Mouse (Mus musculus): ENCODE data around the gene Rtn4rl2.
"Not testable (repeated sequence)": the region's sequence is repeated elsewhere in the genome, so short reads cannot be mapped to it uniquely, and the experiment has no call there.

Gene Rtn4rl2

DNA sequence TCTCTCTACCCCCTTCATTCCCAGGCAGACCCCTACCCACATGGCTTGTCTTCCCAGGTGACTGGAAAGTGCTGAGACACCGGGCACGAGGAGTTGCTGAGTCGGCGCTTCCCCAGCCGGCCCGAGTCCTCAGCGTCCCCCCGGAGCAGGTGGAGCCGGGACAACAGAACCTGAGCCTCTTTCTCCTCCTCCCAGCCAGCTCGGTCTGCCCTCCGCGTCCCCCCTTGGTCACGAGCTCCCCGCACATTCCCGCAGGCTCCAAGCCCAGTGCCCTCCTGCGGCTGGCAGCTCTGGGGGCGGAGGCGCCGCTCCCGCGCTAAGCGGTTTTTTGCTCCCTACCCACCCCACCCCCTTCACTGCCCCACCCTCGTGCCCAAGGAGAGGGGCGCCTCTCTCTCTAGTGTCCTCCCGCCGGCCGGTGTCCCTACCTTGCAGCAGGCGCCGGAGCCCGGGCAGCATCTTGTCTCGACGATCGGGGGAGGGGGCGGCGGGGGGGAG is at the start of gene Rtn4rl2:
TSS of gene Rtn4rl2 (minus strand) at position 477 of the 498 bp plus-strand sequence.
- no peak for DNase-seq (ENCODE audit: low spot score in 2 of 2)

DNA sequence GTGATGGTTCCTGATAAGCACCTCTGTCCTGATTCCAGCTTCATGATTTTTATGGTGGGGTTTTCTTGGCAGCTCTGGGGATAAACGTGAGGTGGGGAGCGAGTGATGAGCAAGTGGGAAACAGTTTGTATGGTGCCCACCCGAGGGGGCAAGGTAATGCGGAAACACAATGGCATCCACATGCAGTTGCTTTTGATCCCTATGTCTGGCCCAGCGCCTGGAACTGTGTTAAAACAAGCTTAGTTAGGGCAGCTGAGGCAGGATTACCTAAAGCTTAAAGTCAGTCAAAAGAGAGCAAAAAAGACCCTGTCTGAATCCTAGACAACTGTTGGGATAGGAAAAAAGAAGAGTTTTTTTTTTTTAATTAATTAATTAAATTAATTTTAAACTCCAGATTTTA is 48.6 kb upstream of the Rtn4rl2 start:
- DNase-seq (ENCODE audit: low spot score in 2 of 2): no peak

DNA sequence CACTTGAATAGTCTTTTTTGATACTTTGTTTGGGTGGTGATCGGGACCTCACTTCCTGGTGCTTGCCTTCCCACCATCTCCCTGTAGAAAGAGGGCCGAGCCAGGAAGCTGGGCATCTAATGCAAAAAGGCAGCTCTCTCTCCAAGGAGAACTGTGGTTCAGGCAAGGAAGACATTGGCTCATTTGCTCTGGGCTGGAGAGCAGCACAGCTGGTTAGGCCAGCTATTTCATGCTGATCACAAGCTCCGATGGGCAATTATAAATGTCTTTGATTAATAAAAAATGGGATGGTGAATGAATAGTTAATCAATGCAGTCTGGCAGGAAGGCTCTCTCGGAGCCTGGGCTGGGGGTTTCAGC is 48.1 kb upstream of the Rtn4rl2 start:
- DNase-seq (ENCODE audit: low spot score in 2 of 2): no peak

DNA sequence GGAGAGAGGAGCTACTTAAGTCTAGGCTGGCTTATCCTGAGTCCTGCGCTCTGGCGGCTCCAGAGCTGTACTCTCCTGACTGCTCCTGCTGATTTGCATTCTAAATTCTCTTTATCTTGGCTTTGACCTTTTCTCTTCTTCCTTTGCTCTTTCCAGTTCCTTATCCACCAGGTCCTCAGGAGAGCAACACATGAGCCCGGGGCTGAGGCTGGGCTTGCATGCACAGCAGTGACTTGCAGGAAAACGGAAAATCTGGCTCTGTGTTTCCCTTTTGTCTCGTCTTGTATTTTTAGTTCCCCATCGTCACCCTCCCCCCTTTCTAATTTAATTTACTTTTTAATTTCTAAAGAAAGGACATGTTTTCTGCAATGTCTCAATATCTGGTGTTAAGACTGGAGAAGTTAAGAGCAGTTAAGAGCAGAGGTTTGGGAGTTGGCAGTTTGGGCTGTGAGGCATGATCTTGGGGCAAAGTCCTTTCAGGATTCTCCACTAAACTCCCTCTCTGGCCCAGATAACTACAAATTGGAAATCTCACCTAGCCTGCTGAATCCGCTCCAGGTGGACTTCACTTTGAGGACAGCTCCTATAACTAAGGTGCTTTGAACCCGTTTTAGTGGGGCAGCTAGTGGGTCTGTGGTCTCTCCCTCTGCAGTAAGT is 47.6 kb upstream of the Rtn4rl2 start:
- no peak for DNase-seq (ENCODE audit: low spot score in 2 of 2)

DNA sequence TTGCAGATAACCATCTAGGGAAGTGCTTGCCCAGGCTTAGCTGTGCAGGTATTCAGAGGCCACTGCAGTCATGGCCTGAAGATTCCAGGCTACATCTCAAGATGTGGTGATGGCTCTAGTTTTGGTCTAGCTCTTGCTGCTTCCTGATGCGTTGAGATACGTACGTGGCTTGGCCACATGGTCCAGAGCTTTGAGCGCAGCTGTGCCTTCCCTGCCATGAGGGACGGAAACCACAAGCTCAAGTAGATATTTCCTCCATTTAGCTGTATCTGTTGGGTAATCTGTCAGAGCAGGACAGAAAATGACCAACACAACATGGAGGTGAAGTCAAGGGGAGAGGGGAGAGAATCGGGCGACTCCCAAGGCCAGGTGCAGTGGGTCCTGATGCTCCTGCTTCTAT is 43.7 kb upstream of the Rtn4rl2 start:
- DNase-seq (ENCODE audit: low spot score in 2 of 2): no peak

DNA sequence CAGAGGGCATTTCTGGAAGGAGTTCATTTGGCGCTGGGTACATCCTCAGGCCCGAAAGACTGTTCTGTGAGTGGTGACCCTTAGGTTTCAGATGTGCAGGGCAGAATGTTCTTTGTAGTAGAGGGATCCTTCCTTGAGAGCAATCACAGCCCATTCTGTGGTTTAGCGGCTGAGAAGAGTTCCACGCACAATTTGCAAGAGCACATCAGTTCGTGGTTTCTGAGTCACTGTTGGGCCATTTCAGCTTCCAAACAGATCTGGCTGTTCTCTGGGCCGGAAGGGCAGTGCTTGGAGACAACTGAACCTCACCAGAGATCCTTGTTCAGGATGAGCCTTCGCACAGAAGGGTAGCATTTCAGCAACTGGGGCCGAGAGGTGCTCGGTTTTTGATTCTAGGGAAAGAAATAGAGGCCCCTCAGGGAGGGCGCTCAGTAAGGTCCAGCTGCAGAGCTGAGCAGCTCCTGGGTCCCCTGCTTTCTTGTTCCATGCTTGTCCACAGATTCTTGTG is 33.1 kb upstream of the Rtn4rl2 start:
- no peak for DNase-seq (ENCODE audit: low spot score in 2 of 2)

DNA sequence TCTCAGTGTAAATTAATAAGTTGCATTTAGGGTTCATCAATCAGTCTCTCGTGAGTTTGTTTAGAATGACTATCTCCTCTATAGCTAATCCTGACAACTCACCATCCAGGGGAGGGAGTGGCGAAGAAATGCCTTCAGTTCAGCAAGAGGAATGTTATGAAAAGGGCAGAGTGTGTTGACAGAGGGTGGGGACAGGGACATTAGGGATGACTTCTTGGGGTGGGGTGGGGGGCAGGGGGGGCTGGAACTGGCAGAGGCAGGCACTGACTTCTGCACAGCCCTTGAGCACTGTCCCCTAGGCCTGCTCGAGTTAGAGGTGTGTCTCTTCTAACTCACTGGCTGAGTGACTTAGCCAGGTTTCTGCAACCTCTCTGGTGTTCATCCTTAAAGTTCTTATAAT is 31.7 kb upstream of the Rtn4rl2 start:
- no peak for DNase-seq (ENCODE audit: low spot score in 2 of 2)

DNA sequence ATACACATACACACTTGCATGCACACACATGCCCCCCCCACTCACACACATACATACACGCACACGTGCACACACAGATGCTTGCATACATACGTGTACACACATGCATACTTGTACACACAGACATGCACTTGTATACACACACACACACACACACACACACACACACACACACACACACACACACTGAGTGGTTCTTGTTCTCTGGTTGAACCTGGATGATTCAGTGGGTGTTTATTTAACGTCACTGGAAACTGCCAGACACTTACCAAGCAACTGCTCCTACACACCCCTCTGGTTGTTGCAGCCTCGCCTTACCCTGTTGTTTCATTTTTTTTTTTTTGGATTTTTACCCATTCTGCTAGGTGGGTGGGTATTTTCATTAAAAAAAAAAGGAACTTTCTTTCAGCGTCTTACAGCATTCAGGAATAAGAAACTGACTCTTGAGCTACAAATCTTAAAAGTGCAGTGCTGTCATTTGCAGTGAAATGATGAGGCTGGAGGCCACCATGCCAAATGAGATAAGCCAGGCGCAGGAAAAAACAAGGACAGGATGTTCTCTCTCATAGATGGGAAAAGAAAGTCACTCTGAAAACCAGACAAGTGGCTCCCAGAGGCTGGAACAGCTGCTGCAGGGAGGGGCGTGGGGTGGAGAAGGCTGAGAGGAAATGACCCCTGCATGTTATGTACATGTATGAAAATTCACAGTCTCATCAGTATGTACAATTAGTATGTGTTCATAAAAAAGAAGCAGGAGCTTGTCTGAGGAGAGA is 30.2 kb upstream of the Rtn4rl2 start:
- no peak for DNase-seq (ENCODE audit: low spot score in 2 of 2)

DNA sequence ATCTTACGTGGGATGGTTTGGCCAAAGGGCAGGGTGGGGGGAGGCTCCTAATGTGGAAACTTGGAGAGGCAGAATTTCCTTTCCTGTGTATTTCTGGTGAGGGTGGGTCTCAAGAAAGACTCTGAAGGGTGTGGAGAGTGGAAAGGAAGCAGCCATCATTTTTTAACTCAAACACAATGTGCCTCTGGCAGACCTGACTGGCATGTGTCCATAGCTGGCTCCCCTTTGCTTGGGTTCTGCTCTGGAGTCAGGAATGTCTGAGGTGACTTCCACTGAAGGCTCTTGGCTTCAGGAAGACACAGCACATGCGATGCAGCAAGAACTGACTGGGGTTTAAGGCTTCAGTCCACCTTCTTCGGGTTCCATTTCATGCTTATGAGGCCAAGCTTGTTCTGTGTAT is 28.8 kb upstream of the Rtn4rl2 start:
- no peak for DNase-seq (ENCODE audit: low spot score in 2 of 2)

DNA sequence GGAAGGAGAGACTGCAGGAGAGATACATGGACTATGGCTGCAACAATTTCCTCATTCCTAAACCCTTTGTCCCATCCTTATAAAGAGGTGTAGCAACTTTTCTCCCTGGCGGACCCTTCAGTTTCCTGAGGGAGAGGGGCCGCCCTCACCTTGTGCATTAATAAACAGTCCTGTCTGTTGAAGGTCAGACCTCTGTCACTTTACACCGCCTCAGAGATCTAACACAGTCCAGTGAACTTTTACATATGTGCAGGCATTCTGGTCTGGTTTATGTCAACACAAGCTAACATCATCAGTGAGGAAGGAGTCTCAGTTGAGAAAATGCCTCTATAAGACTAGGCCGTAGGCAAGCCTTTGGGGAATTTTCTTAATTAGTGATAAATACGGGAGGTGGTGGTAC is 27.4 kb upstream of the Rtn4rl2 start:
- no peak for DNase-seq (ENCODE audit: low spot score in 2 of 2)

DNA sequence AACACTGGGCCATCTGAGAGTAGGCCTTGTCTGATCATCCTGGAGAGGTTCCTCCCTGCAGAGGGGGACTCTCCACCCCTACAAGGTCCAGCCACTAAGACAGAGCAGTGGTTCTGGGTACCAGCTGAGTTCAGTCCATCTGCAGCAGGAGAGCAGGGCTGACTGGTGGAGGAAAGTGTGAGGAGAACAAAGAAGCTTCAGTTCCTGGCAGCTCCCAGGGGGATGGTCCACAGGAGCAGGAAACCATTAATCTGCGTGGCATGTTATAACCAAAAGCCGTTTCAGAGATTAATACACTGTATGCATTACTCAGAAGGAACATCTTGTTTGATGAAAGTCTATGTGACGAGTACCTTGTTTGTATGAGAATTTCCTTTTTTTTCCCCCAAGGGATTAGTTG is 26.2 kb upstream of the Rtn4rl2 start:
- DNase-seq (ENCODE audit: low spot score in 2 of 2): no peak

DNA sequence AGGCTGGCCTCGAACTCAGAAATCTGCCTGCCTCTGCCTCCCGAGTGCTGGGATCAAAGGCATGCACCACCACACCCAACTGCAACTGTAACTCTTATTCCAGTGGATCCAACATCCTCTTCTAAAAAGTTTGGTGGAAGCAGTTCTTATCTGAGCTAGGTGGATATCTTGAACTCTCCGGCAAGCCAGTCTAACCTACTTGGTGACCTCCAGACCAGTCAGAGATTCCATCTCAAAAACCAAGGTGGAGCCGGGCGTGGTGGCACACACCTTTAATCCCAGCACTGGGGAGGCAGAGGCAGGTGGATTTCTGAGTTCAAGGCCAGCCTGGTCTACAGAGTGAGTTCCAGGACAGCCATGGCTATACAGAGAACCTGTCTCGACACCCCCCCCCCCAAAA is 10.2 kb upstream of the Rtn4rl2 start:
- not testable (repeated sequence) for DNase-seq (ENCODE audit: low spot score in 2 of 2)

DNA sequence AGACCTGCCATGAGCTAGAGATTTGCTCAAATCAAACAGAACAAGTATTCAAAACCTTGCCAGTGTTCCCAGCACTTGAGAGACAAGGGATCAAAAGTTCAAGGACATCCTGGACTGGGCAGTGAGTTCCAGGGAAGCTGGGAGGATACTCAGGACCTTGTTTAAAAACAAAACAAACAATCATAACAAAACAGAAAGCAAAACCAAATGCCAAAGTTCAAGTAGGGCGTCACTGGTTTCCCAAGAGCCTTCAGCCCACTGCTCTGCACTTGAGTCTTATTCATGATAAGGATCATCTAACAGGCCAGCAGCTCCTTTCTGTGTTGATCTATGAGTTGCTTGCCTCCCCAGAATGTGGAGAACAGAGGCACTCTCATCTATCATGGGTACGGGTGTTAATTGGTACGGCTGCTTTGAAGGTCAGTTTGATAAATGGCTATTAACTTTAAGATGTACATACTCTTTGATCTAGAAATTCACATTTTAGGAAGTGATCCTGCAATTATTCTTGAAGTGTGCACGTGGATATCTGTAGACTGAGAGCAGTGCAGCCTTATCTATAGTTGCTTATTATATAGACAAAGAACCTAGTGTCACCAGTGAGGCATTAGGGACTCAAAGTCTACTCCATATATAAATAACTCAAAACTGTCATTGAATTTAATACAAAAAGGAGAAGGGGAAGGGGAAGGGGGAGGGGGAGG is 9.1 kb upstream of the Rtn4rl2 start:
- DNase-seq (ENCODE audit: low spot score in 2 of 2): no peak

DNA sequence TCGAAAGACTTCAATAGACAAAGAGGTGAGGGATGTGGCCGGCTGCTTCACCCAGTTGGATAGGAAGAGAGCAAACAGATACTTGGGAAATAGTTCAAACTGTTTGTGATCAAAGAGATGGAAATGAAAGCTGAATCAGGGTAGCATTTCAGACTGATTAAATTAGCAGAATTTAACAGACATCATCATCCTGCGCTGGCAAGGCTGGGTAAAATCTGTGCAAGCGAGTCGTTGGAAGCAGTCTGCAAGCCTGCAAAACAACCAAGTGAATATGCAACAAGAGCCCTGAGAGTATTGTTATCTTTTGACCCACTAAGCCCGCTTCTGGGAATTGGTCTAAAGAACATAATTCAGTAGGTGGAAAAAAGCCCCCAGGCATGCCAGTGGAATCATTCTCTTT is 6.8 kb upstream of the Rtn4rl2 start:
- DNase-seq (ENCODE audit: low spot score in 2 of 2): no peak

DNA sequence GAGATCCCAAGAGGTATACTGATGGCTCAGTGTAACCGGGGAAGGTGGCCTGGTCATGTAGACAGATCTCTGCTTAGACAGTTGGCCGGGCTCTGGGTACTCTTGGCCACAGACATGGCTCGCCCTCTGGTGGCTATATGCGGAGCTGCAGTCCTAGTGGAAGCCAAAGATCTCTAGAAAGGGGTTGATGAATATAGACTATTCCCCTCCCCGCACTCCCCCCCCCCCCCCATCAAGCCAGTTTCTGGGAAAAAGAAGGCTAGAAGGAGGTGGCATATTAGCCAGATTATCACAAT is 3.5 kb upstream of the Rtn4rl2 start:
- peak in 1 of 2 experiments; percentile 77 for DNase-seq (ENCODE audit: low spot score in 2 of 2)

DNA sequence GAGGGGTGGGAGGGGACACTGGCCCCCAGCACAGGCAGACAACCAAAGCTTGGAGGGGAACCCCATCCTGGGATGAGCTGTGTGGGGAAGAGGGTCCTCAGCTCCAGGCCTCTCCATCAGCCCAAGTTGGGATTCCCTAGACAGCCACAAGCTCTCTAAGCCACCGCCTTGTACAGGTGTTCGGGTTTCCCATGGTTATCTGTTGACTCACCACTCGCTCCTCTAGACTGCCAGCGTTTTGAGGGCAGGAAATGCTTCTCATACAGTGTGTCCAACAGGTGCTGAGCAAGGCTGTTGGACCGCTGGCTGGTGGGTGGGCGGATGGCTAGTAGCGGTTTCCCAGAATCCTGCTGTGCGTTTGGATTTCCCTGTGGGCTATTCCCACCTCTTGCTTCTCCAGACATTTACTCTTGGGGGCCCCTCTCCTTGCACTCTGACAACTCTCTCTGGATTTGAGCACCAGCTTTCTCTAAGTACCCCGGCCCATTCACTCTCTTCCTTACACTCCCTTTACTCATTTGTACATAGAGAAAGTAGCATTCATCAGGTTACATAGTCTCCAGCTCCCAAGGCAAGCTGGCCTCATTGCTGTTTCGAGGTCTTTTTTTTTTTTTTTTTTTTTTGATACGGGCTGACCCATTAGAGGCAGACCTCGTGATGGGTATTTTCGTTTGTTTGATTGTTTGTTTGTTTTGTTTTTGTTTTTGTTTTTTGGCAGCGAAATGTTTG is 3.0 kb upstream of the Rtn4rl2 start:
- DNase-seq (ENCODE audit: low spot score in 2 of 2): no peak

DNA sequence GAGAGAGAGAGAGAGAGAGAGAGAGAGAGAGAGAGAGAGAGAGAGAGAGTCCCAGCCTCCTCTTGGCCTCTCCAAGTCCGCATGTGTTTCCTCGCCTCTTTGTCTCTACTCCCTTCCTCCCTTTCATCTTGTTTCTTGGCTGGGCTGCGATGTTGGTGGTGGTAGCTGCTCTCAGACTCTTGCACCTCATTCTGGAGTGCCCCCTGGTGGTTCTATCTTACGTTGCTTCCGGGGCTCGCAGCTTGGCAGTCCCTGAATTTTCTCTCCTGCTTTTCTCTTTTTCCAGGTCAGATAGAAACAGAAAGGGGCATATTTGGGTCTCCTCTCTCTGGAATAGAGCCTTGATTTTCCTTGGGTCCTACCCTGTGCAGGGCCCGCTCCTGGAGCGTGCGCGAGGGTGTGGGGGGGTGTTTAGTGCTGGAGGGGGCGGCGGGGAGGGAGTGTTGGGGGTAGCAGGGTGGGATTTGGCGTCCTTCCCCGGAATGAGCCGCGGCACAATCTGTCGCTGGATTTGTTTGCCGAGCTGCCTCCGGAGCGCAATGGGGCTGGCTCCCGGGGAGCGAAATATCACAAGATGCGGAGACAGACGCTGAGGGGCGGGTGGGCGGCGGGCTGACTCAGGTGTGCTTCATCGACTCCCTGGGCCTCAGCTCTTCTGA is 2.3 kb upstream of the Rtn4rl2 start:
- DNase-seq (ENCODE audit: low spot score in 2 of 2): peak; percentile 78 to 81

DNA sequence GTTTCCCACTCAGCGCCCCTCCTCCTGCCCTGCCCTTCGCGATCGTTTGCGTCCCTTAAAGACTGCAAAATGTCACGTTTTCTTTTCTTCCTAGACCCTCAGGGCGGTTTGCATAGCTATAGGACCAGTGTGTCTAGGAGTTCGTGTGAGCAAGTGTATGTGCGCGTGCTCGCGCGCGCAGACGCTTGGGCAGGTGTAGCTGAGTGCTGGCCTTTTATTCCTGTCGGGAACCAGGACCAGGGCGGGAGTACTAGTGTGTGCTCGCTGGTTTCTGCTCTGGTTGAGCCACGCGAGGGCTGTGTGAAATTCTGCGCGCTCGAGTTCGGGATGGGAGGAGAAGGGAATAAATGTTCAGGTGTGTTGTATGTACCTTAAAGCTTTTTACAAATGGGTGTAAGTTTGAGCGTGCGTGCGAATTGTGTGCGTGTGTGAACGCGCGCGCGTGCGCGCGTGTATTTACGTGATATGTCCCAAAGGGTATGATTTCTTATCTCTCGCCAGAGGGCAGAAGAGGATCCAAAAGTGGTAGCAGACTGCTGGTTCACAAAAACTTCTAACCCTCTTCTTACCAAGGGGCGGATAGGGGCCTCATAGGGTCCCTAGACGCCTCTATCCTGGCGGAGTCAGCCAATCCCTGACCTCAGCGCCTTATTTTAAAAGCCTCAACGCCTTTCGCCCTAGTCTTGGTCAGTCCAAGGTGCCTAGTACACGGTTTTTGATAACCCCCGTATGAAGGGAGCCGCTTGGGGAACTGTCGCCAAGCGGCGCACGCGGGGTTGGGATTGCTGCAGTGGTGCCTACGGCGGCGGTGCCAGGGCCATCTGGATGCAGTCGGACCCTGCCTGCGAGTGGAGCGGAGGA is 1.1 kb upstream of the Rtn4rl2 start:
- DNase-seq (ENCODE audit: low spot score in 2 of 2): peak in 1 of 2 experiments; percentile 64

DNA sequence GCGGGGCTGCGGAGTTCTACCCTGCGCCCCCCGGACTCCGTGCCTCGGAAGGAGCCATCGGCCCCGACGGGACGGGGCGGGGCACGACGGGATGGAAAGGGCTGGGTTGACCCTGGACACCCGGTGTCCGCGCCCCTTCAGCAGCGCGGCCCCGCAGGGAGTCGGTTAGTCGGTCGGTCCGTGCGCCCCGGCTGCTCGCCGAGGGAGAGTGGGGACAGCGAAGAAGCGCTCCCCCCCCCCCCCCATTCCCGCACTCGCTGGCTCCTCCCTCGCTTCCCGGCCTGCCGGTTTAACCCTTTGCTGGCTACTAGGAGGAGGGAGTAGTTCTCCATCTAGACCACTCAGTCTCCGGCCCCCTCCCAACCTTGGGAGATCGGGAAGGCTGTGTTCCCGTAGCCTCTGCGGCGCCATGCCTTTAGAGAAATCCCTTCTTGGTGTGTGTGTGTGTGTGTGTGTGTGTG is 341 bp upstream of the Rtn4rl2 start:
- DNase-seq (ENCODE audit: low spot score in 2 of 2): no peak
